Mouse (Mus musculus): Measurements from ENCODE around the gene Ak3. TPM values are rescaled to one million over a fixed set of nuclear protein-coding genes. Genes with fewer than 3 reads are reported as not detected.
"Not testable (repeated sequence)": the region's sequence is repeated elsewhere in the genome, so short reads cannot be mapped to it uniquely, and the experiment has no call there.

Gene Ak3
- total RNA-seq, 2 experiments from 2014 or later, result 43.5 to 46.5 TPM

DNA sequence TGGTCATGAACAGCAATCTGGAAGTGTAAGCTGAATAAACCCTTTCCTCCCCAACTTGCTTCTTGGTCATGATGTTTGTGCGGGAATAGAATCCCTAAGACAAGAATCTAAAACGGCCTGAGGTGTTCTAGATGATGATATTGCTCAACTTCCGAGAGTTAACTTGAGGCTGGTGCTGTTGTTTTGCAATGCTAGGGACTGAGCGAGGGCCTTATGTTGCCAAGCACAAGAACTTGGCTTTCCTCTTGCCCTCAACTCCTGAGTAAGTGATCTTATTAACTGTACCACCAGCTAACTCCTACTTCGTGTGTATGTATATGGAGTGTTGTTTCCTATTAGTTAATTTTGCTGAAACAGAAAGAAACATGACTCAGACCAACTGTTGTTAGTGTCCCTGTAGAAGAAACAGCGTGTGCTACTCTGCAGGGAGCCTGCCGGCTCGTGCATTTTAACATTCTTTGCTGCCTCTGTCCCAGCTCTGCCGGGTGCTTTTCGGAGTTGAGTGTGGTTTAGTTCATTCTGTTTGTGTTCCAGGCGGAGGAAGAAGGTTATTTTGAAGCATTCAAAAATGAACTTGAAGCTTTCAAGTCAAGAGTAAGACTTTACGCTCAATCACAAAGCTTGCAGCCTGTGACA is 36.3 kb downstream of the Ak3 start:
- no peak for DNase-seq (ENCODE audit: extremely low spot score in 1 of 2, low spot score in 2 of 2)
- intact Hi-C loops (cut with DNase I), result no loop called here

DNA sequence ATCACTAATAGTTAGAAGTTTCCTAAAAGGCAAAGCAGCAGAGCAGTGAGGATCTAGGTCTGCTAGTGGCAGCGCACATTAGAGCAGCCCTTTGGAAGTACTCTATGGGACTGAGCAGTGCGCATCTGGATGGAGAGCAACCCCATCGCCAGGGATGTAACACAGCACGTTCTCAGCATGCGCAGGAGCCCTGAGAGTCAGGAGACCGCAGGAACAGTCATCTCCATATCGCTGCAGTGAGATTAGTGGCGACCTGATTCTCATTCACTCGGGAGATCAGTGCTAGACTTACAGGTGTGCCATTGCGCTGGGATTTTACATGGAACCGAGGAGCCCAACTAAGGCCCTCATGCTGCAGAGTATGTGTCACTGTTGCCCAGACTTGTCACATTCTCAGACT is 38.7 kb downstream of the Ak3 start:
- DNase-seq (ENCODE audit: extremely low spot score in 1 of 2, low spot score in 2 of 2), result no peak
- intact Hi-C loops (cut with DNase I), result no loop called here

DNA sequence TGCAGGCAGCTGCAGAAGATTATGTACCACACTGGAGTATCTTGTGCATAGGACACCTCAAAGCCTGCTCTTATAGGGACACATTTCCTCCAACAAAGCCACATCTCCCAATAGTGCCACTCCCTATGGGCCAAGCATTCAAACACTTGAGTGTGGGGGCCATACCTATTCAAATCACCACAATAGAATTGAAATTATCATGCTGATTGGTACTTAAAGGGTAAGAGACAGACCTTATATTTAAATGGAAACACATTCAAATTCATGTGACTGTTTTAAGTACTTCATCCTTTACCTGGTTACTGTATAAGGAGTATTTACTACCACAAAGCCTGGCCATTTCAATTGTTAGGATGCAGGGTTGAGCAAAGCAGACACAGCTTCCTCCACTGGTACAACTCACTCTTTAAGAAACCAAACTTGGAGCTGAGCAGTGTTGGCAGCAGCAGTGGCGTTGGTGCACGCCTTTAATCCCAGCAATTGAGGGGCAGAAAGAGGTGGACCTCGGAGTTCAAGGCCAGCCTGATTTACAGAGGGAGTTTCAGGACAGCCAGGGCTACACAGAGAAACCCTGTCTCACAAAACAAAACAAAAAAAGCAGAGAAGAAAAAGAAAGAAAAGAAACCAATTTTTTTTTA is 39.6 kb downstream of the Ak3 start:
- intact Hi-C loops (cut with DNase I), result no loop called here

DNA sequence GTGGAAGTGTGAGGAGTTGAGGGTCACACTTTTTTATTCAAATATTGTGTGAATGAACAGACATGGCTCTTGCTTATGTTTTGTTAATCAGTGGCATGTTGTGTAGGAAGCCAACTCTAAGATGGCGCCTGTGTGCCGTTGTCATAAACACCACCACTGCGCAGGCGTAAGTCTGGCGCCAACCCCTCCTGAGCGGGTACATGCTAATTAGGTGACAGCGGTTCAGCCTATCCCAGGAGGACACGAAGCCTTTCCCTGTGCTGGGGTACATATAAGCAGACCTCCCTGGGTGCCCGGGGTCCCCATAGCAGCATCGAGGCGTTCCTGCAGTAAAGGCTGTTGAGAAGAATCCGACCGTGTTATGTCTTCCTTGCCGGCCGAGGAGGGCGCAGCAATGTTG is 47.4 kb downstream of the Ak3 start:
- DNase-seq (ENCODE audit: extremely low spot score in 1 of 2, low spot score in 2 of 2); intact Hi-C loops (cut with DNase I): not testable (repeated sequence)

More for the DNA sequence above, 39.6 kb downstream of the Ak3 start:
- DNase-seq (ENCODE audit: extremely low spot score in 1 of 2, low spot score in 2 of 2), result no peak

DNA sequence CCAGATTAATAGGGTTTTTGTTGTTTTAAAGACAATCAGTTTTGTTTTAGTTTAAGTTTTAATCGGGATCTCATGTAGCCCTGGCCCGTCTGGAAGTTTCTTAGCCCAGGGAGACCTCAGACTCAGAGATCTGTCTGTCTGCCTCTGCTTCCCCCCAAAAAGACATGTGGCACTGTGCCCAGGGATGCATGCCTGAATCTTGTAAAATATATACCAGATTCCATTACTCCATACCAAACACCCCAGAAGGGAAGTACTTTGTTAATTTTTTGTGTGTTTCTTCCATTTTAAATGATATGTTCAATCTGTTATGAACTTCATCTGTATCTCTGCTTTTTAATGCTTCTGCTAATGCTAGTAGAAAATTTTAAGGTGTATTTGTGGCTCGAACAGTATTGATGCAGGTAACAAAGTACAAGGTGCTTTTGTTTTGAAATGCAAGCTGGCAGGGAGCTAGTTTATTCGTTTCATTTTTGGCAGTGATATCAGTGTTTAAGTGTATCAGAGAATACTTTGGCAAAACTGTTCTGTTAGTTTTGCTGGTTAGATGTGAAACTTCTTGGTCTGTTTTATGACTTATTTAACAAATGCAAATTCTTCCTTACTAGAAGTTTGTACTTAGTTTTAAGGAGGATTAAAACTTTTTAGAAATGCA is 49.7 kb downstream of the Ak3 start:
- intact Hi-C loops (cut with DNase I), result loop anchor here (10.0 kb wide), 1 partner anchor 357 kb away; no protein-coding TSS in a partner anchor
- DNase-seq (ENCODE audit: extremely low spot score in 1 of 2, low spot score in 2 of 2), result no peak

DNA sequence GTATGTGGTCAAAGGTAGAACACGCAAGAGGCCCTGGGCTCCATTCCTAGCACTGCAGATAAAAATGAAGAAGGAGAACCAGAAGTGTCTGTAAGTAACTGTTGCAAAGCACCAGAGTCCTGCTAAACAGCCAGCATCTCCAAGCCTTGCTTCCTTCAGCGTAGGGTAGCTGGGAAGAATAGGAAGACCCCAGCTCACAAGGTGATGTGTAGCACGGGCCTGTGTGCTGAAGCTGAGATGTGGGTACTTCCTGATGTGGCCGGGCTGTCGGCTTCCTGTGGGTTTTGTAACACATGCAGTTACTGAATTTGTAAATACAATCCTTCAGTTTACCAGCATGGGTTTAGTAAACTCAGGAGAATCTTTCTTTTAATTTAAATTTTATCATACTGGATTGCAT is 52.4 kb downstream of the Ak3 start:
- intact Hi-C loops (cut with DNase I), result loop anchor here (10.0 kb wide), 1 partner anchor 359 kb away; no protein-coding TSS in a partner anchor
- no peak for DNase-seq (ENCODE audit: extremely low spot score in 1 of 2, low spot score in 2 of 2)

DNA sequence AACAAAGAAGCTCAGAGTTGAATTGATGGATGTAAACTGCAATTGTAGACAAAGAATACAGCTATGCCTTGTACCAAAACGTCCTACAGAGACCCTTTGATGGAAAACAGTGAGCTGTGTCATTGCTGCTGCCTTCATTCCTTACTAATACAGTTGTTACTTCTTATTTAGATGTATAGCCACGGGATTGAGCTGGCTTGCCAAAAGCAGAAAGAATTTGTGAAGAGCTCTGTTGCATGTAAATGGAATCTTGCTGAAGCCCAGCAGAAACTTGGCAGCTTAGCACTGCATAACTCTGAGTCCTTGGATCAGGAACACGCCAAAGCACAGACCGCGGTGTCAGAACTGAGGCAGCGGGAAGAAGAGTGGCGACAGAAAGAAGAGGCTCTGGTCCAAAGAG is 52.9 kb downstream of the Ak3 start:
- intact Hi-C loops (cut with DNase I), result loop anchor here (10.0 kb wide), 1 partner anchor 360 kb away; no protein-coding TSS in a partner anchor

DNA sequence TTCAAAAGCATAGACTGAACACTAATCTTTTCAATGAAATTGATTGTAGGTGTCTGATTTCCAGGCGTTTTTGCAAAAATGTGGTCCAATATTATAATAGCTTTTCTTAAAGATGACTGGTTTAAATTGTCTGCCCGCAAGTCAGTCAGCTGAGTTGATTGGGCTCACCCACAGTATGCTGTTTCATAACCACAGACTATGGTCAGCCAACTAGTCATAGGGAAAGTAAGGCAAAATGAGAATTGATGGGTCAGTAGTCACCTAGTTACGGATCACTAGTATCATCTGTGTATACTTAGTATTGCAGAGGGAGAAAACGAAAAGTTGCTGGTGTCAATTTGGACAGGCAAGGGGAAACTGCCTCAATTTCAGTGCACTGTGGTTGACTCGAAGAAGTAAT is 56.4 kb downstream of the Ak3 start:
- intact Hi-C loops (cut with DNase I), result loop anchor here (10.0 kb wide), 1 partner anchor 363 kb away; no protein-coding TSS in a partner anchor
- no peak for DNase-seq (ENCODE audit: extremely low spot score in 1 of 2, low spot score in 2 of 2)

More for the DNA sequence above, 52.9 kb downstream of the Ak3 start:
- peak in 1 of 2 experiments; percentile 67 for DNase-seq (ENCODE audit: extremely low spot score in 1 of 2, low spot score in 2 of 2)

DNA sequence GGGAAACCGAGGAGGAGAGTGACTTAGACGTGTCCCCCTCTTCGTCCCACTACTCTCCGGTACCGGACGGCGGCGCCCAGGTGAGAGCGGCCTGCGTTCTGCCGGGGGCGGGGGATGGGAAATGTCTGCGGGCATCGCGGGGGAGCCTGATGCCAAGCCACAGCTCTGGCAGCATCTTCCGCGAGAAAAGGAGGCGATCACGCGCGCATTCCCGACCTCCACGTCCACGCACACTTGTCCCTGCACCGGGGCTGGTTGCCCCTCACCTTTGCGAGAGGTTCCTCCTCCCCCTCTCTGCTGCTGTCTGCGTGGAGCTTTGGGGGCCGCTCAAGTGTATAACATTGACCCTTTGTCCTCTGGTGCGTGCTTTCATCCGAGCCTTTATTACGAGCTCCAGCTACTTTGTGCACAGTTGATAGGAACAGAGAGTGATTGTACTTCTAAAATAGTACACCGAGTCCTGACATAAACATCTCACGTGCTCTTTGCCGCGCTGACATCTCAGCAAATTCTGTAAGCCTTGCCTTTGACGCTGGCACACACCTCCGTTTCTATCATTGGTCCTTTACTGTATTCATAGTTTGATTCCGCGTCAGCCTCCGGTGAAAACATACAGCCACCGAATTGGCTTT is 57.1 kb downstream of the Ak3 start:
- DNase-seq (ENCODE audit: extremely low spot score in 1 of 2, low spot score in 2 of 2), result peak; percentile 26 to 66
- intact Hi-C loops (cut with DNase I), result loop anchor here (10.0 kb wide), 1 partner anchor 364 kb away; no protein-coding TSS in a partner anchor

DNA sequence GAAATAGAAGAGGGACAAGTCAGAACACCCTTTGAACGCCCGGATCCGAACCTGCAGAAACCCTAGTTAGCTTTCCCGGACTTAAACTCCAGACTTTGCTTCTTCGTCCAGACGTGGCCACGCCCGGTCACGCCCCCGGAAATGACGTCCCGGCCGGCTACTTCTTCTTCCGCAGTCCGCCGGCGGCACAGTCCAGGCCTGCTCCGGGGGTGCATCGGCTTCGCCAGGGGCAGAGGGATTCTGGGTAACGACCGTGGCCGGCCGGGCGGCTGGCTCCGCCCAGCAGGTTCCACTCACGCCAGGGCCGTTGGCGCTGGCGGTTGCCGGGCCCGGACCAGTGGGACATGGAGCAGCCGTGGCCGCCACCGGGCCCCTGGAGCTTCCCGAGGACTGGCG is 57.6 kb downstream of the Ak3 start, which contains the start of gene Cdc37l1:
TSS of gene Cdc37l1 (plus strand) at position 159 of the 396 bp plus-strand sequence.
- peak; percentile 95 to 99 for DNase-seq (ENCODE audit: extremely low spot score in 1 of 2, low spot score in 2 of 2)
- intact Hi-C loops (cut with DNase I), result loop anchor here (10.0 kb wide), 1 partner anchor 365 kb away; no protein-coding TSS in a partner anchor

DNA sequence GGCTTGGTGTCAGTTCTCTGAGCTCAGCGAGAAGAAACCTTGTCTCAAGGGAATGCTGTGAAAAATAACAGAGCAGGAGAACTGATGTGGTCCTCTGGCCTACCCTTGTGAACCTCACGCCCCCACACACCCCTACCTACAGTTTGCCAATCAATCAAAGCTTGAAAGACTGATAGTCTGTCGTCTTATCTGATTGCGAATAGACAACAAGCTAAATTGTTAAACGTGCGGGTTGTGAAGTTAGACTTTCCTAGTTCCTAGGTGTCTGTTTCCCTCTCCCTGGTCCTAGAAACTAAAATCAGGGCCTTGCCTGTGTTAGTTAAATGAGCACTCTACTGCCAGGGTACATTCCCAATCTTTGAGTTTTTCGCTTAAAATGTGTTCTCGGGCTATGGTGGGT is 58.2 kb downstream of the Ak3 start:
- intact Hi-C loops (cut with DNase I), result loop anchor here (10.0 kb wide), 1 partner anchor 265 kb away; the partner anchor contains the start of gene Jak2
- no peak for DNase-seq (ENCODE audit: extremely low spot score in 1 of 2, low spot score in 2 of 2)

DNA sequence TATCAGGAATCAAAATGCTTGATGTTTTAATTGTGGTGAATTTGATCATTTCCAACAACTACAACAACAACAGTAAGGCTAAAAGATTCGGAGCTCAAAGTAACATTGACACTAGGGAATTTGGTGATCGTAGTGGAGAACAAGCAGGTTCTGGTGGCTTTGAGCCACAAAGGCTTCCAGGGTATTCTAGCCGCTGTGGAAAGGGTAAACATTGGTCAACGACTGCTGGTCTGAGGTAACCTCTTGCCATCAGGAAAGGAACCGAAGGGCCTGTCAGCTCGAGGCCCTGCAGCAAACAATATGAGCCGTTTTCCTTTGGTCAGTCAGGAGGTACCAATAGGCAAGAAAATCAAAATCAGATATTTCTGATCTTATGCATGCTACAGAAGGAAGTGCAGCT is 65.1 kb downstream of the Ak3 start:
- DNase-seq (ENCODE audit: extremely low spot score in 1 of 2, low spot score in 2 of 2), result no peak
- intact Hi-C loops (cut with DNase I), result loop anchor here (10.0 kb wide), 1 partner anchor 272 kb away; the partner anchor contains the start of gene Jak2

DNA sequence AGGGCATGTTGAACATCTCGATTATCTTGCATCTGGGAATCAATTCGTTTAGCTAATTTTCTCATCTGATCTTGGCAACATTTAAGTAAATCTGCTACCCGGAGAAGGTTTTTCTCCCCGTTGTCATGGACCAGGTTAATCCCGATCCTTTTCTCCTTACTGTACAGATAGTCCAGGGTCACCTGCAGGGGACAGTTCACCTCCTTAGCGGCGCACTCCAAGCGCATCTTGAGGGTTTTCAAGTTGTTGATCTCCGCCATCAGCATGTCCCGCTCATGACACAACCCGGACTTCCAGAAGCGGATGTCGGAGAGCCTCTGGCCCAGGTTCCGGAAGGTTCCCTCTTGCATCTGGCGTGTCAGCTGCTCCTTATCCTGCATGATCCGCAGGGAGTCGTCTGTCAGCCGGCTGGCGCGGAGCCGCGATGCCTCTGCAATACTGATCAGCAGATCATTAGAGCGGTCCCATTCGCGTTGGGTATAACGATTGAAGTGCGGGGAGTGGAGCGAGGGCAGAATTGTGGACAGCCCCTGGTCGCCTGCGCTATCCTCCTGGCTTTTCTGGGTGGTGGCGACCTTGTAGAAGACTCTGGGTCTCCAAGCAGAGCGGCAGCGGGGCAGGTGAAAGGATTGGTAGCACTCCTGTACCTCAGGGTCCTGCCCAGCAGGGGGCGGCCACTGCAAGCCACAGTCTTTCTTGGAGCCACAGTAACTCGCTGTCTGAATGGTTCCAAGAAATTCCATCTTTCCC is 72.7 kb downstream of the Ak3 start:
- intact Hi-C loops (cut with DNase I), result no loop called here
- DNase-seq (ENCODE audit: extremely low spot score in 1 of 2, low spot score in 2 of 2), result peak; percentile 38 to 79

Other genes starting within 250 kb of the Ak3 start
- gene Slc1a1, start 212.9 kb downstream of the Ak3 start, total RNA-seq (2021), result 100 to 1,000 TPM; 102 TPM
- 10 to 100 TPM; 30.4 to 36.5 TPM for gene Plpp6, start 84.0 kb downstream of the Ak3 start, total RNA-seq (2021)
- 1 to 10 TPM; 5.1 to 7.1 TPM for gene 4430402I18Rik, start 80.2 kb downstream of the Ak3 start, total RNA-seq (2021)
- 10 to 100 TPM; 72.6 to 73.7 TPM for gene Cdc37l1, start 57.6 kb downstream of the Ak3 start, total RNA-seq (2021)
- 10 to 100 TPM; 19.6 to 19.8 TPM for gene Rcl1, start 53.4 kb upstream of the Ak3 start, total RNA-seq (2021)
- gene Jak2, start 203.9 kb upstream of the Ak3 start, total RNA-seq (2021), result 10 to 100 TPM; 28.5 to 29.2 TPM

Measured in left cerebral cortex, postnatal 10 days (tissue).